Mouse (Mus musculus): ENCODE measurements around the gene Slc29a1.

GRCm38 (mm10) chr17:45544873-45545277, 54.5 kb downstream of the Slc29a1 start:
- TF ChIP-seq CTCF (IDR thresholded peaks at IDR 0.05; ENCODE audit: borderline replicate concordance, extremely low read depth, insufficient read depth, insufficient read length) (no peak), POLR2A (IDR thresholded peaks at IDR 0.05; ENCODE audit: borderline replicate concordance, extremely low read depth, insufficient read depth, insufficient read length, poor library complexity, severe bottlenecking) (no peak)
